Mouse (Mus musculus) CH12.LX (cell line): ENCODE measurements around the gene Chrdl2. TPM values are rescaled to one million over a fixed set of nuclear protein-coding genes. Genes with fewer than 3 reads are reported as not detected.

Experiments
- DNase-seq: peaks from one replicate; pipeline ENCODE4 v3.0.0-alpha.2; 2013; ENCODE audit errors: extremely low read depth
- H3K27ac ChIP-seq: 2 replicates; pipeline ENCODE4 v1.5.1; 2012; ENCODE audit warnings: low read depth, mild to moderate bottlenecking, control low read depth, moderate library complexity; ENCODE audit not compliant: insufficient read depth
- H3K27me3 ChIP-seq: replicated peaks from 2 replicates; pipeline ENCODE3; 2012; ENCODE audit warnings: inconsistent platforms
- H3K36me3 ChIP-seq, 2 experiments: replicated peaks in 1 of 2; 2 replicates each; pipeline versions ENCODE3 to v1.6.1; 2012; ENCODE audit warnings: inconsistent platforms in 1 of 2, low read length in 1 of 2, mild to moderate bottlenecking in 1 of 2, mixed read lengths in 1 of 2, moderate library complexity in 1 of 2; ENCODE audit not compliant: control insufficient read depth in 1 of 2, insufficient read depth in 1 of 2
- H3K4me1 ChIP-seq, 2 experiments: 2 replicates each; pipeline ENCODE4 v1.6.1; 2012; ENCODE audit warnings: inconsistent platforms in 1 of 2, moderate library complexity in 1 of 2; ENCODE audit not compliant: insufficient read depth in 2 of 2, control insufficient read depth in 1 of 2
- H3K4me2 ChIP-seq: 2 replicates; pipeline ENCODE4 v1.6.1; 2012; ENCODE audit warnings: low read depth, mild to moderate bottlenecking, control low read depth; ENCODE audit not compliant: poor library complexity, insufficient read depth, severe bottlenecking
- H3K4me3 ChIP-seq, 3 experiments: fragments of 150-350 bp in 1 of 3; sonication (generic) in 1 of 3; replicated peaks in 1 of 3; 2 replicates each; pipeline versions ENCODE3 to v1.5.1; 2011 to 2012; ENCODE audit warnings: low read depth in 2 of 3, low read length in 2 of 3, mild to moderate bottlenecking in 2 of 3, moderate library complexity in 2 of 3, control low read depth in 1 of 3, improper control_type of control experiment in 1 of 3, inconsistent platforms in 1 of 3, mixed read lengths in 1 of 3; ENCODE audit not compliant: poor library complexity in 1 of 3
- H3K79me2 ChIP-seq: replicated peaks from 2 replicates; pipeline ENCODE4 v1.6.1; 2012; ENCODE audit warnings: mild to moderate bottlenecking, moderate library complexity; ENCODE audit not compliant: control insufficient read depth, poor library complexity, insufficient read depth, severe bottlenecking; ENCODE audit errors: extremely low read depth
- H3K9ac ChIP-seq: 2 replicates; pipeline ENCODE4 v1.6.1; 2012; ENCODE audit warnings: low read depth, mild to moderate bottlenecking, control low read depth, moderate library complexity; ENCODE audit not compliant: insufficient read depth
- H3K9me3 ChIP-seq: replicated peaks from 2 replicates; pipeline ENCODE3; 2012; ENCODE audit warnings: low read length, inconsistent platforms, mixed read lengths
- BHLHE40 ChIP-seq: IDR thresholded peaks from 2 replicates; pipeline ENCODE4 v1.6.1; 2011; ENCODE audit warnings: mild to moderate bottlenecking, low read depth, low read length, improper control_type of control experiment
- CHD1 ChIP-seq: IDR thresholded peaks from 2 replicates; pipeline ENCODE4 v1.6.1; 2012; ENCODE audit warnings: low read depth, low read length, improper control_type of control experiment, inconsistent platforms
- E2F4 ChIP-seq: IDR thresholded peaks from 2 replicates; pipeline ENCODE4 v1.6.1; 2011; ENCODE audit warnings: low read depth, low read length, improper control_type of control experiment; ENCODE audit not compliant: insufficient replicate concordance
- GABPA ChIP-seq: IDR thresholded peaks from 2 replicates; pipeline ENCODE4 v1.6.1; 2012; ENCODE audit warnings: low read depth, low read length, improper control_type of control experiment, inconsistent platforms; ENCODE audit not compliant: insufficient replicate concordance
- JUN ChIP-seq: IDR thresholded peaks from 2 replicates; pipeline ENCODE4 v1.6.1; 2011; ENCODE audit warnings: low read depth, mild to moderate bottlenecking, low read length, improper control_type of control experiment, moderate library complexity; ENCODE audit not compliant: insufficient read depth
- KAT2A ChIP-seq: IDR thresholded peaks from 2 replicates; pipeline ENCODE4 v1.6.1; 2012; ENCODE audit warnings: low read length, improper control_type of control experiment, inconsistent platforms; ENCODE audit not compliant: insufficient replicate concordance
- MAX ChIP-seq: IDR thresholded peaks from 2 replicates; pipeline ENCODE4 v1.6.1; 2011; ENCODE audit warnings: low read length, improper control_type of control experiment
- MAZ ChIP-seq: IDR thresholded peaks from 2 replicates; pipeline ENCODE4 v1.6.1; 2012; ENCODE audit warnings: low read depth, mild to moderate bottlenecking, inconsistent platforms, low read length, improper control_type of control experiment, moderate library complexity
- MEF2A ChIP-seq: IDR thresholded peaks from 2 replicates; pipeline ENCODE4 v1.6.1; 2014; ENCODE audit warnings: low read depth, mild to moderate bottlenecking, inconsistent platforms, low read length, improper control_type of control experiment, borderline replicate concordance
- MXI1 ChIP-seq: IDR thresholded peaks from 2 replicates; pipeline ENCODE4 v1.6.1; 2011; ENCODE audit warnings: mild to moderate bottlenecking, low read depth, low read length, improper control_type of control experiment
- NELFE ChIP-seq: IDR thresholded peaks from 2 replicates; pipeline ENCODE4 v1.6.1; 2011; ENCODE audit warnings: low read depth, low read length, improper control_type of control experiment
- POLR2AphosphoS2 ChIP-seq: IDR thresholded peaks from 2 replicates; pipeline ENCODE4 v1.6.1; 2011; ENCODE audit warnings: low read depth, low read length, improper control_type of control experiment
- RCOR1 ChIP-seq: conservative IDR thresholded peaks from 2 replicates; pipeline ENCODE4 v1.6.1; 2012; ENCODE audit warnings: low read depth, mild to moderate bottlenecking, inconsistent platforms, low read length, improper control_type of control experiment
- SMC3 ChIP-seq: IDR thresholded peaks from 2 replicates; pipeline ENCODE4 v1.6.1; 2011; ENCODE audit warnings: low read depth, low read length, improper control_type of control experiment
- TBP ChIP-seq: conservative IDR thresholded peaks from 2 replicates; pipeline ENCODE4 v1.6.1; 2011; ENCODE audit warnings: low read depth, low read length, improper control_type of control experiment
- USF2 ChIP-seq: conservative IDR thresholded peaks from 2 replicates; pipeline ENCODE4 v1.6.1; 2011; ENCODE audit warnings: low read depth, low read length, improper control_type of control experiment
- dilution Hi-C: fragments of 300-500 bp; cut with MboI; formaldehyde crosslinking; loops from 2 replicates; pipeline ENCODE4 v1.14.3; 2020; ENCODE audit warnings: low sequenced_read_pairs; ENCODE audit not compliant: extremely low pct_unique_long_range_greater_than_20kb, extremely low pct_ligation_motif_present
- in situ Hi-C: fragments of 300-500 bp; cut with MboI; formaldehyde crosslinking; loops from 3 replicates; pipeline ENCODE4 v1.14.3; 2019; ENCODE audit warnings: low sequenced_read_pairs, low pct_ligation_motif_present, low pct_unique_long_range_greater_than_20kb, mixed read lengths
- polyA plus RNA-seq: library from polyadenylated mRNA; unstranded; fragments of >175 nt; gene quantifications from 2 replicates; pipeline ENCODE4 v1.2.1, GENCODE M21; 2012; ENCODE audit warnings: low read depth; ENCODE audit not compliant: insufficient read length
- total RNA-seq, 2 experiments: library from RNA; depleted of rRNA; stranded (reverse); fragments of 300-350 nt in 1 of 2; fragments of >200 nt in 1 of 2; gene quantifications; 2 replicates each; pipeline ENCODE4 v1.2.3; 2012 to 2014

Chrdl2 gene
- total and polyA plus RNA-seq, 3 experiments, result not detected

- Histone ChIP-seq H3K4me1 (peaks cover 5 to 16% of the 10 kb centered on the region in 2 experiments), H3K79me2 (no peaks in the 10 kb centered on the region), H3K27me3 (no peaks in the 10 kb centered on the region), H3K27ac (no peak overlapping the region), H3K4me3 (no peak overlapping the region), H3K4me2 (no peak overlapping the region), H3K9me3 (peaks cover 8% of the 10 kb centered on the region), H3K9ac (no peak overlapping the region), H3K36me3 (no peaks in the 10 kb centered on the region)
- no peak for DNase-seq
- dilution Hi-C loops, result no loop called here
- no peak for TF ChIP-seq KAT2A
- TF ChIP-seq USF2, result no peak
- no peak for TF ChIP-seq CHD1
- no peak for TF ChIP-seq NELFE
- in situ Hi-C loops, result no loop called here
Measured at GRCm38 (mm10) chr7:100043096-100043495, 37.1 kb downstream of the Chrdl2 start.

DNA sequence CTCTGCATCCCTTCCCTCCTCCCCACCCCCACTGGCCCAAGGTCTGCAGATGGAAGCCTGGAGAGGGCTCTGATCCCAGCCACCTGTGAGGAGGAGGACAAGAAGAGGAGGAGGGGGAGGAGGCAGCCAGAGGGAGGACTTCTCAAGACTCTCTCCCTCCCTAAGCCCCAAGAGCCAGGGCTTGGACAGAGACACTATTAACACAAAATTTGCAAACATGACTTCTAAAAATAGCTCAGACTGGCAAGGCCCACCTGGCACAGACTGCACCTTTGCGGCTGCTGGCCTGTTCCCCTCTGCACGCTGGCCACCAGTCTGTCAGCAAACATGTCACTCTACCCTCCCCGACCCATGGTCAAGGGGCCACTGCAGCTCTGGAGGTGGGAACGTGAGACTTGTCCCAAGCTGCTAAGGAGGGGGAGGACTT lies 37.6 kb downstream of the Chrdl2 start:
- H3K4me3 ChIP-seq, result no peak overlapping the region
- in situ Hi-C loops, result no loop called here
- no peak for DNase-seq
- peaks cover 8 to 21% of the 10 kb centered on the region in 2 experiments for H3K4me1 ChIP-seq
- H3K27me3 ChIP-seq, result no peaks in the 10 kb centered on the region
- H3K79me2 ChIP-seq, result no peaks in the 10 kb centered on the region
- H3K4me2 ChIP-seq, result no peak overlapping the region
- H3K9ac ChIP-seq, result no peak overlapping the region
- TF ChIP-seq MAX (no peak), E2F4 (no peak), GABPA (no peak), BHLHE40 (no peak), SMC3 (no peak), TBP (no peak), MEF2A (no peak), RCOR1 (no peak), MAZ (no peak), MXI1 (no peak), POLR2AphosphoS2 (no peak), JUN (no peak)
- no peak overlapping the region for H3K27ac ChIP-seq
- no peaks in the 10 kb centered on the region for H3K36me3 ChIP-seq
- peaks cover 2% of the 10 kb centered on the region for H3K9me3 ChIP-seq
- dilution Hi-C loops, result no loop called here
